Mouse (Mus musculus): ENCODE data around the gene Sidt1. TPM values are rescaled to one million over a fixed set of nuclear protein-coding genes. Genes with fewer than 3 reads are reported as not detected.

Sidt1 gene
- total and polyA plus RNA-seq, 3 experiments = not detected

GRCm38 (mm10) chr16:44289004-44289648 is 43.9 kb downstream of the Sidt1 start:
- Histone ChIP-seq H3K79me2 (ENCODE audit: control insufficient read depth, insufficient read depth, low read length, poor library complexity) (no peaks in the 10 kb centered on the region), H3K4me3 (ENCODE audit: control insufficient read depth in 1 of 2, insufficient read depth in 1 of 2, low read depth in 2 of 2, low read length in 2 of 2) (no peak overlapping the region), H3K36me3 (ENCODE audit: control insufficient read depth in 1 of 2, insufficient read depth in 2 of 2, low read length in 2 of 2) (no peaks in the 10 kb centered on the region)

GRCm38 (mm10) chr16:44287356-44287950 is 45.5 kb downstream of the Sidt1 start:
- H3K4me3 ChIP-seq (ENCODE audit: control insufficient read depth in 1 of 2, insufficient read depth in 1 of 2, low read depth in 2 of 2, low read length in 2 of 2) = no peak overlapping the region
- H3K27me3 ChIP-seq (ENCODE audit: control insufficient read depth in 1 of 2, insufficient read depth in 2 of 2, low read length in 2 of 2) = peaks cover 0 to 2% of the 10 kb centered on the region in 2 experiments; a peak in 2 of 4 replicates
- peak; percentile 24 for DNase-seq (ENCODE audit: low read depth, low spot score)
- H3K79me2 ChIP-seq (ENCODE audit: control insufficient read depth, insufficient read depth, low read length, poor library complexity) = no peaks in the 10 kb centered on the region
- H3K4me1 ChIP-seq (ENCODE audit: control insufficient read depth in 1 of 2, insufficient read depth in 2 of 2, low read length in 2 of 2) = no peaks in the 10 kb centered on the region
- H3K9ac ChIP-seq (ENCODE audit: control insufficient read depth, low read depth, low read length, poor library complexity, severe bottlenecking) = no peak overlapping the region
- no peak overlapping the region for H3K27ac ChIP-seq (ENCODE audit: control insufficient read depth, low read depth, low read length)
- no peak for TF ChIP-seq ELF1 (IDR thresholded peaks at IDR 0.05; ENCODE audit: low read depth, low read length)
- TF ChIP-seq RAD21 (IDR thresholded peaks at IDR 0.05; ENCODE audit: low read depth, low read length) = no peak
- H3K36me3 ChIP-seq (ENCODE audit: control insufficient read depth in 1 of 2, insufficient read depth in 2 of 2, low read length in 2 of 2) = no peaks in the 10 kb centered on the region
- H3K9me3 ChIP-seq (replicated peaks; ENCODE audit: insufficient read depth, low read length) = no peaks in the 10 kb centered on the region

More at GRCm38 (mm10) chr16:44289004-44289648, 43.9 kb downstream of the Sidt1 start:
- Histone ChIP-seq H3K9ac (ENCODE audit: control insufficient read depth, low read depth, low read length, poor library complexity, severe bottlenecking) (no peak overlapping the region), H3K4me1 (ENCODE audit: control insufficient read depth in 1 of 2, insufficient read depth in 2 of 2, low read length in 2 of 2) (no peaks in the 10 kb centered on the region), H3K27ac (ENCODE audit: control insufficient read depth, low read depth, low read length) (no peak overlapping the region), H3K9me3 (replicated peaks; ENCODE audit: insufficient read depth, low read length) (no peaks in the 10 kb centered on the region), H3K27me3 (ENCODE audit: control insufficient read depth in 1 of 2, insufficient read depth in 2 of 2, low read length in 2 of 2) (peaks cover 0 to 4% of the 10 kb centered on the region in 2 experiments; a peak in 2 of 4 replicates)
- DNase-seq (ENCODE audit: low read depth, low spot score) = no peak
- TF ChIP-seq KAT2A (conservative IDR thresholded peaks at IDR 0.05; ENCODE audit: low read depth, low read length) (no peak), CHD1 (IDR thresholded peaks at IDR 0.05; ENCODE audit: low read depth, low read length) (no peak), TBP (IDR thresholded peaks at IDR 0.05; ENCODE audit: low read depth, low read length) (no peak), MAZ (IDR thresholded peaks at IDR 0.05; ENCODE audit: low read depth, low read length) (no peak), MYC (IDR thresholded peaks at IDR 0.05; ENCODE audit: low read depth, low read length) (no peak), ZMIZ1 (IDR thresholded peaks at IDR 0.05; ENCODE audit: low read depth, low read length) (no peak), MYB (IDR thresholded peaks at IDR 0.05; ENCODE audit: low read depth, low read length) (no peak), UBTF (IDR thresholded peaks at IDR 0.05; ENCODE audit: borderline replicate concordance, insufficient read depth, low read depth, low read length) (no peak), HCFC1 (IDR thresholded peaks at IDR 0.05; ENCODE audit: low read depth, low read length) (no peak), ZKSCAN1 (IDR thresholded peaks at IDR 0.05; ENCODE audit: low read depth, low read length) (no peak), TCF12 (IDR thresholded peaks at IDR 0.05; ENCODE audit: low read depth, low read length) (no peak), POLR2AphosphoS2 (IDR thresholded peaks at IDR 0.05; ENCODE audit: low read length) (no peak), TAL1 (IDR thresholded peaks at IDR 0.05; ENCODE audit: low read length) (no peak), SIN3A (IDR thresholded peaks at IDR 0.05; ENCODE audit: low read length) (no peak), ELF1 (IDR thresholded peaks at IDR 0.05; ENCODE audit: low read depth, low read length) (no peak)
